Mouse (Mus musculus): ENCODE data around the gene Astn2. TPM values are rescaled to one million over a fixed set of nuclear protein-coding genes. Genes with fewer than 3 reads are reported as not detected.

Astn2 gene
- polyA plus RNA-seq, 1 experiment, result 0.65 TPM

- Histone ChIP-seq H3K36me3 (ENCODE audit: control insufficient read depth, insufficient read depth, low read length) (no peaks in the 10 kb centered on the region), H3K4me3 (ENCODE audit: control insufficient read depth, insufficient read depth, low read length) (no peak overlapping the region), H3K27me3 (ENCODE audit: control insufficient read depth, insufficient read depth, low read length) (no peaks in the 10 kb centered on the region), H3K4me1 (replicated peaks; ENCODE audit: control insufficient read depth, insufficient read depth, low read length) (no peaks in the 10 kb centered on the region), H3K27ac (ENCODE audit: control insufficient read depth, insufficient read depth, low read length) (no peak overlapping the region)
- TF ChIP-seq POLR2A (IDR thresholded peaks at IDR 0.05; ENCODE audit: control insufficient read depth, extremely low read depth, insufficient read depth, low read length, poor library complexity), result no peak
- no peak for TF ChIP-seq CTCF (IDR thresholded peaks at IDR 0.05; ENCODE audit: borderline replicate concordance, control insufficient read depth, extremely low read depth, insufficient read depth, low read length, poor library complexity)
- DNase-seq, result no peak
- WGBS, result 97% methylated on average over 3 of the region's 3 CpGs
Measured at GRCm38 (mm10) chr4:65762116-65762515, 642.3 kb downstream of the Astn2 start.

DNA sequence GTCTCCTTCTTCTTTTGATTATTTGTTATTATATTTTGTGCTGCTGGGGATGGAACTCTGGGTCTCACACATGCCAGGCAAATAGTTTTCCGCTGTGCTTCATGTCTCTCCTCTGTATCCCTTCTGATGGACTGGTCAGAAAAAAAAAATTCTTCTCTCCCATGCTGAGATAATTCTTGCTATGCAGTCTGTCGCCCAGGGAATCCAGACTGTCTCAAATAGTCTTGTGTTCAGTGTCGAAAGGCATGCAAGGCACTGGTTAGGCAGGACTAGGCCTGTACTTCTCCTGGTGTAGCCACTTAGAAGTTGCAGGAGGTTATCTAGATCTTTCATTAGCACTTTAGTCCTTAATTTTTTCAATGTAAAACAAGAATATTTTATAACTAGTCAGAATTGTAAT, 642.8 kb downstream of the Astn2 start:
- TF ChIP-seq CTCF (IDR thresholded peaks at IDR 0.05; ENCODE audit: borderline replicate concordance, control insufficient read depth, extremely low read depth, insufficient read depth, low read length, poor library complexity) (no peak), POLR2A (IDR thresholded peaks at IDR 0.05; ENCODE audit: control insufficient read depth, extremely low read depth, insufficient read depth, low read length, poor library complexity) (no peak)
- Histone ChIP-seq H3K4me3 (ENCODE audit: control insufficient read depth, insufficient read depth, low read length) (no peak overlapping the region), H3K27me3 (ENCODE audit: control insufficient read depth, insufficient read depth, low read length) (no peaks in the 10 kb centered on the region), H3K4me1 (replicated peaks; ENCODE audit: control insufficient read depth, insufficient read depth, low read length) (no peaks in the 10 kb centered on the region), H3K27ac (ENCODE audit: control insufficient read depth, insufficient read depth, low read length) (no peak overlapping the region), H3K36me3 (ENCODE audit: control insufficient read depth, insufficient read depth, low read length) (no peaks in the 10 kb centered on the region)
- WGBS, result 81% methylated on average over 3 of the region's 3 CpGs
- DNase-seq, result no peak

GRCm38 (mm10) chr4:65758875-65759201, 645.6 kb downstream of the Astn2 start:
- WGBS, result 98% methylated on average over 1 of the region's 1 CpGs
- no peak overlapping the region for H3K27ac ChIP-seq (ENCODE audit: control insufficient read depth, insufficient read depth, low read length)
- H3K27me3 ChIP-seq (ENCODE audit: control insufficient read depth, insufficient read depth, low read length), result no peaks in the 10 kb centered on the region
- no peaks in the 10 kb centered on the region for H3K4me1 ChIP-seq (replicated peaks; ENCODE audit: control insufficient read depth, insufficient read depth, low read length)
- H3K4me3 ChIP-seq (ENCODE audit: control insufficient read depth, insufficient read depth, low read length), result no peak overlapping the region
- DNase-seq, result no peak
- TF ChIP-seq POLR2A (IDR thresholded peaks at IDR 0.05; ENCODE audit: control insufficient read depth, extremely low read depth, insufficient read depth, low read length, poor library complexity) (no peak), CTCF (IDR thresholded peaks at IDR 0.05; ENCODE audit: borderline replicate concordance, control insufficient read depth, extremely low read depth, insufficient read depth, low read length, poor library complexity) (no peak)
- H3K36me3 ChIP-seq (ENCODE audit: control insufficient read depth, insufficient read depth, low read length), result no peaks in the 10 kb centered on the region

DNA sequence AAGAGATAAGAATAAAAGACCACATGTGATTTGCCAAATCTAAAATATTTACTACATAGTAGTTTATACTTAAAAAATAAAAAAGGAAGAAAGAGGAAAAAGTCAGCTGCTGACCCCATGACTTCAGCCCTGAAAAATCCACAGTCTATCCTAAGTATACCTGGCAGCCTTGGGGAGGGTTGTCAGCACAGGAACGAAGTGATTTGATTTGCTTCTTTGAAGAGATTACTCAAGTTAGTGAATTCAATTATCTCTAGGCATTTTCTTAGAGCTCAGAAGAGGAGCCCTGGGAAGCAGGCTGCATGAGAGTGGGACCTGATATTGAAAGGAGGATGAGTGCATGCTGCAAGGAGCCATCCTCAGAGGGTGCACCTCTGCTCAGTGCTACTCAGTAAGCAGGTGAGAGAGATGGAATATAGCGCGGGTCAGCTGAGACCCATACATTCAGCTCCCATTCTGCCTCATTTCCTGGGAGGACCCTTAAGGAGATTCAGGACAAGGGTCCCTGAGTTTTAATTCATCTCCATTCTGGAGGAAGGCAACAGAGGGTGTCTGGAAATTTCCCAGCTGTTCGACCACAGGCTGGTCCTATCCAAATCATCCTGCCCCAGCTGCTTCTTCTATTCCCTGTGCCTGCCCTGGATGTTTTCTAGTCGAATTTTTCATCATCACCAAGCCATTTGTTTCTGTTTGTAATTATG, 646.1 kb downstream of the Astn2 start:
- Histone ChIP-seq H3K4me3 (ENCODE audit: control insufficient read depth, insufficient read depth, low read length) (no peak overlapping the region), H3K27me3 (ENCODE audit: control insufficient read depth, insufficient read depth, low read length) (no peaks in the 10 kb centered on the region), H3K27ac (ENCODE audit: control insufficient read depth, insufficient read depth, low read length) (no peak overlapping the region), H3K36me3 (ENCODE audit: control insufficient read depth, insufficient read depth, low read length) (no peaks in the 10 kb centered on the region), H3K4me1 (replicated peaks; ENCODE audit: control insufficient read depth, insufficient read depth, low read length) (no peaks in the 10 kb centered on the region)
- 72% methylated on average over 5 of the region's 5 CpGs for whole genome bisulfite sequencing
- no peak for TF ChIP-seq POLR2A (IDR thresholded peaks at IDR 0.05; ENCODE audit: control insufficient read depth, extremely low read depth, insufficient read depth, low read length, poor library complexity)
- TF ChIP-seq CTCF (IDR thresholded peaks at IDR 0.05; ENCODE audit: borderline replicate concordance, control insufficient read depth, extremely low read depth, insufficient read depth, low read length, poor library complexity), result no peak
- DNase-seq, result no peak

GRCm38 (mm10) chr4:65752941-65753340, 651.5 kb downstream of the Astn2 start:
- no peaks in the 10 kb centered on the region for H3K27me3 ChIP-seq (ENCODE audit: control insufficient read depth, insufficient read depth, low read length)
- no peak overlapping the region for H3K27ac ChIP-seq (ENCODE audit: control insufficient read depth, insufficient read depth, low read length)
- H3K36me3 ChIP-seq (ENCODE audit: control insufficient read depth, insufficient read depth, low read length), result no peaks in the 10 kb centered on the region
- WGBS, result 78% methylated on average over 3 of the region's 3 CpGs
- DNase-seq, result no peak
- no peaks in the 10 kb centered on the region for H3K4me1 ChIP-seq (replicated peaks; ENCODE audit: control insufficient read depth, insufficient read depth, low read length)
- no peak overlapping the region for H3K4me3 ChIP-seq (ENCODE audit: control insufficient read depth, insufficient read depth, low read length)
- no peak for TF ChIP-seq CTCF (IDR thresholded peaks at IDR 0.05; ENCODE audit: borderline replicate concordance, control insufficient read depth, extremely low read depth, insufficient read depth, low read length, poor library complexity)
- TF ChIP-seq POLR2A (IDR thresholded peaks at IDR 0.05; ENCODE audit: control insufficient read depth, extremely low read depth, insufficient read depth, low read length, poor library complexity), result no peak

DNA sequence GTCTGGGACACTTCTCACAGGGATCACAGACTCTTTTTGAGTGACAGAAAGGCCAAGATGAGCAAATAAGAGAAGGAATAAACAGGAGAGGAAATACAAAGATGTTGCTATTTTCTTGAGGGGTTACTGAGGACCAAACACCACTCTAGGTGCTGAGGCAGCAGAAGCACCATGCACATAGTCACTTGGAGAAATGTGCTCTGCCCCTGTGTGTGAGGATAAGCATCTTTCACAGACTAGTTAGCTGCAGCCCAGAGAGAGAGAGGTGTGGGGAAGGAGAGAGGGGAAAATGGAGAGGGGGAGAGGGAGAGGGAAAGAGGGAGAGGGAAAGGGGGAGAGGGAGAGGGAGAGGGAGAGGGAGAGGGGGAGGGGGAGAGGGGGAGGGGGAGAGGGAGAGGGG, 659.6 kb downstream of the Astn2 start:
- TF ChIP-seq CTCF (IDR thresholded peaks at IDR 0.05; ENCODE audit: borderline replicate concordance, control insufficient read depth, extremely low read depth, insufficient read depth, low read length, poor library complexity) (no peak), POLR2A (IDR thresholded peaks at IDR 0.05; ENCODE audit: control insufficient read depth, extremely low read depth, insufficient read depth, low read length, poor library complexity) (no peak)

More for the DNA sequence above, 659.6 kb downstream of the Astn2 start:
- H3K4me1 ChIP-seq (replicated peaks; ENCODE audit: control insufficient read depth, insufficient read depth, low read length), result no peaks in the 10 kb centered on the region
- H3K27ac ChIP-seq (ENCODE audit: control insufficient read depth, insufficient read depth, low read length), result no peak overlapping the region
- no peak for DNase-seq
- no peaks in the 10 kb centered on the region for H3K36me3 ChIP-seq (ENCODE audit: control insufficient read depth, insufficient read depth, low read length)
- no peaks in the 10 kb centered on the region for H3K27me3 ChIP-seq (ENCODE audit: control insufficient read depth, insufficient read depth, low read length)
- no peak overlapping the region for H3K4me3 ChIP-seq (ENCODE audit: control insufficient read depth, insufficient read depth, low read length)
